Mouse (Mus musculus) 3134 (cell line): ENCODE measurements at regions not wholly inside any gene's neighbourhood (a gene's known extent, or its start where the extent isn't known, plus 50 kb on each side); places are given as distances from the start of the nearest gene placed in this dataset.

ENCODE experiments used
- DNase-seq: peaks from one replicate; pipeline ENCODE4 v3.0.0-alpha.2; 2011; ENCODE audit warnings: low spot score; ENCODE audit not compliant: insufficient read length; ENCODE audit errors: extremely low read depth

DNA sequence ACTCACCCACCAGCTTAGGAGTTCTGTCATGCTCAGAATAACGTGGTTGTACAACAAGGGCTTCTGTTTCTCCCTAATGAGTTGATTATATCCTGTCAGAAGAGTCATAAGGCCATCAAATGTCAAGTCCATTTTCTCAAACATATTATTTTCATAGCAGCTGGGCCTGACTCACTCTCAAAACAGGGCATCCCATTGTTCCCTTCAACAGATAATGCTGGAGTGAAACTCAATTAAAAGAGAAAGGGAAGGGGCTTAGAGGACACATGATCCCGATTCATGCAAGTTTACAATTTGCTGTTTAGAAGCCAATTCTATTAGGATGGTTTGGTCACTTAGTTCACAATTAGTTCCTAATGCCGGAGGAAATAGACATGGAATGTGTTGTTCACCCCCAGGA, 444.5 kb downstream of the Gsdmc2 start:
- DNase-seq = no peak

DNA sequence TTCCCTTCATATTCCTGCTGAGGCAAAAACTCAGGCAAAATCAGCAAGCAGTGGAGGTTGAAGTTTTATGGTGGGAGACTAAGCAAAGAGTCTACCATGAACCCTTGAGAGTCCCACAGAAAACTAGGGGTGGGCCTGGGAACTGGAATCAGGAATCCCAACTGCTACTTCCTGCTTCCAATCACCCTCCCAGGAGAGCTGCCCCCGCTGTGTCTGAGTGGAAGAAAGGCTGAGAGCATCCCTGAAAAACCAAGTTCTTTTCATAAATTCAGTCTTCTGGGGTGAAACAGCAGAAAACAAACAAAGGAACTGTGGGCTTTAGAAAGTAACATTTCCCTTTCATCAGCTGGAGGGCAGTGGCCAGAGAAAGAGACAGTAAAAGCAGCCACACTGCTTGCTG, 445.0 kb downstream of the Gsdmc2 start:
- DNase-seq = no peak

DNA sequence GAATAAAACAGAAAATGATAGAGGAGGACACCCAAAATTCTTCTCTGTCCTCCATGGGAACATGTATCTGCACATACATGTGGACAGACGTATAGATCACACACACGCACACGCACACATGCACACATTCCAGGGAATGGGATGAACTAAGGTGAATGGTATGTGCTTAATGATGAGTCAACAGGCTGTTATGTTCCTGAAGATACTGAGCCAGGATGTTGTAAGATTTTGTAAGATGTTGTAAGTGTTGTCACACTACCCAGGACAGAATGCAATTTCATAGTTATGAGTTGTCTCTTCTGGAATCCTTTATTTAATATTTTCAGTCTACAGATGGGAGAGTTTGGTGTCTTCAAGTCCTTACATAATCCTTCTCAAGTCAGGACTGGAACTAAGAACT, 447.5 kb downstream of the Gsdmc2 start:
- no peak for DNase-seq

DNA sequence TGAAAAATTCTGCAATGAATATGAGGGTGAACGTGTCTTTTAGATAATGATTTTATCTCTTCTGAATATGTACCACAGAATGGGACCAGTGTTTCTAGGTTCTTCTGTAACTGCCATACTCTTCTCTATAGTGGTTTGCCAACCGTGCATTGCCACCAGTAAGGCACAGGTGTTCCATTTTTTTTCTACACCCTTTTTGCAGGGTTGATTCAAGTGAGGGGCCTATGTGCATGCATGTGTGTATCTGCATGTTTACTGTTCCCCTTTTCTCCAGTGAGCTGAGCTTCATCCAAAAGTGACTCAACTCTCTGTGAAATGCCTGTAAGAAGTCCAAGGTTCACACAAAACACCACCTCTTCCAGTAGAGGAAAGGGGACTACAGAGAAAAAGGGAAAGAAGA, 467.7 kb downstream of the Gsdmc2 start:
- no peak for DNase-seq

DNA sequence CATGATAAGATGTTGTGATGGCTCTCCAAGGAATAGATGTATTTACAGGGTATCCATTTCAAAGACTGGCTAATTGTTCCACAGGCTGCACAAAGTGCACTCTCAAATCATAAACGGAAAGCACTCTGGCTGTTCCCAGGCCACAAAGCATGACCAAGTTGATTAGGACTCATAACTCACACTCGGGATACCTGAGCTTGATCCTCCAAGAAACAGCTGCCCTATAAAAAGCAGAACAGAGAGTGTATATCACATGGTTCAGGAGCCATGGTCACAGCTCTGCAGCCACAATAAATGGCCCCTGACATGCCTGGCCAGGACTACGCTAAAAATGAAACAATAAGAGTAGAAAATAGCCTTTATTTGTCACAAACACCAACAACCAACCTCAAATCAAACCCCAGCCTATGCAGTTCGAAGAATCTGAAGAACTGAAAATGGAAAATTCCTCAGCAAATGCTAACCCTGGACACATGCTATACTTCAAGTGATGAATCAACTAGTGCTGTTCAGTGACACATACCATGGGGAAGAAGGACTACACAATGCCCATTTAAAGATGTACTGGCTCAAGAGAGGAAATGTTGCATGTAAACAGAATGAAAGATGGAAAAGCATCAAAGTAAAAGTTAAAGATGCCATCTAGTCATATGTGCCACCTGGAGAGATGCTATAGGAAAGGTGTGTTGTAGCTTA, 473.5 kb downstream of the Gsdmc2 start:
- no peak for DNase-seq

DNA sequence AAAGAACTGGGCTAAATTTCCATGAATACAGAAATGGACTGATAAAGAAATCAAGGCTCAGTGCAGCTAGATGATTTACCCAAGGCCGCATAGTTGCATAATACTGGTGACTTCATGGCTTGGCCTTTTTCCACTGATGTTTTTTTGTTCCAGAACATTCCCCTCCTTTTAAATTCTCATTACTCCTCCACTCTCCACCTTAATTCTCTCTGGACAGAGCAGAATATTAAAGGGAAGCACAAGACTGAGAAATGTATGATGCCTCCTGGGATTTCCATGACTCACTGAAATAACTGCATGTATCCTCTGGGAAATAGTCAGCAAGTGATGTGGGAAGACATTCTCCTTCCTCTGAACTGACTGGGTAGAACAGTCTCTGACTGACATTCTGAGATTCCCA, 480.5 kb downstream of the Gsdmc2 start:
- DNase-seq = peak; percentile 28

DNA sequence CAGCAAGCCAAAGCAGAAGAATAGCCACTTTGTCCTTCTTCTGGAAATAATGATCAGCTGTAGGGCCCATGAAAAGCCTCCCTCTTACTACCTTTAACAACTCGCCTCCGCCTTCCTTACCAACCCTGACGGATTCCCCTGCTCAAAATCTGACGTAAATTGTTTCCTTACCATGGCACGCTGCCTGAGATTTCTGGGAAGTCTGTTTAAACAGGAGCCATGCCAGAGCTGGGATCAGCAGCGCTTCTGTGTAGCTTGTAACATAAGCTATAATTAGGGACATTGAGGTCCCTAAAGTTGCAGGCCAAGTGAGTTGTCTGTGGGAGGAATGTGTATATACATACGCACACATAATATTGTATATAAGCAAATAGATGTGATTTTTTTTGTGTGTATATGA, 484.6 kb downstream of the Gsdmc2 start:
- DNase-seq = no peak

DNA sequence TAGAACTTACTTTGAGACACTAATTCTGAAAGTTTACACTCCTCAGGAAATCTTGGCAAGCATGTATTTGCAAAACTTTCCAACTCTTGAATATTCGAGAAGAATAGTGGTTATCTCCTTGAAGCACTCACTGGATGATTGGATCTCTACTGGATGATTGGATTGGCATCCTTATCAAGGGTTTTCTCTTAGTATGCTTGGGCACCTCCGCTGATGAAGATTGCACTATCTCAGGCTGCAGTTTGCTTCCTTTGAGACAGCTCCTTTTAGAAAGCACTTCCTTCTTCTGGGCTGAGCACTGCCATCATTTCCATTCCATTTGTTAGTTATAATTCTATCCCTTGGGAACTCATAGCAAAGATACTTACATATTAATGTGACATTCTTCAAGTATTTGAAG, 503.2 kb downstream of the Gsdmc2 start:
- DNase-seq = no peak

DNA sequence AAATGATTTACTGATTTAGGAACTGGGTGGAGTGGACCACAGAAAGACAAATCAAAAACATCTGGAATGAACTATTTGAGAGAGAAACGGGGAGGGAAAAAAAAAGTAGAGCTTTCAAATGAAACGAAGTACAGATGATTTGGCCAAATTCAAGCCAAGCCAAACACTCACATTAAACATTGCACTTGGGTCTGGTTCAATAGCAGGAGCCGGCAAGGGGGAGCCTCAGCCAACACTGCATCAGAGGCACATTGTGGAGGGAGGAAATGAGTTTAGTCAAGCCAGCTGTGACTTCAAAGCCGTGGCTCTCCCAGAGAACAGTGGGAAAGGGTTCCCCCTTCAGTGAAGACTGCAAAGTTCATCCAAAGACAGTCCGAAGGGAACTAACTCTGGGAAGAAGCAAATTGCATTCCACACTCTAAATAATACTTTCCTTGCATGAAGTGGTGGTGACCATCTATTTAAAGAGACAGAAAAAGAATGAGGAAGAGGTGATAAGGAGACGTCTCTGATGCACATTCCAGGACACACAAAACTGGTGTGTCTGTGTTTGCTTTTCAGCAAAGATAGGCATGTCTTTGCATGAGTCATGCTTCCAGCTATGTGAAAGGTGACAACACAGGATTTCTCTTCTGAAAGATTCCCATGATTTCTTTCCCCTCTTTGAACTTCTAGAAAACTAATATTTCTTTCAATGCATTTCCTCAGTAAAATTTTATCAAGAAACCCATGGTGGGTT, 504.5 kb downstream of the Gsdmc2 start:
- DNase-seq = peak; percentile 26

DNA sequence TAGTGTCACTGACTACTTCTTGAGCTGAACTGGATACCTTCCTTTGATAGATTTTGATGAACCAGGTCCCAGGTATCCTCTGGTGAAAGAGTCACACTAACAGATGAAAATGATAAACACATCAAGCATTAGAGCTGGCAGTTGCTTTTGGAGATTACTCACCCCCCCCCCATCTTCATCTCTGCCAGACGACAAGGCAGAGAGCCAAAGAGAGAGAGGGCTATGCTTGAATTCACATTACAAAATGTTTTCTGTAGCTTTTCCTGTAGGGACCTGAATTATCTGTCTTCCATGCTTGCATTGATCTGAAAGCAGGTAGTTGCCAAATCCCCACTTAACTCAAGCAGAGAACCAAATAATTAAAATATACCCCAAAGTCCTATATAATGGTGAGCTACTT, 525.3 kb downstream of the Gsdmc2 start:
- DNase-seq = no peak

DNA sequence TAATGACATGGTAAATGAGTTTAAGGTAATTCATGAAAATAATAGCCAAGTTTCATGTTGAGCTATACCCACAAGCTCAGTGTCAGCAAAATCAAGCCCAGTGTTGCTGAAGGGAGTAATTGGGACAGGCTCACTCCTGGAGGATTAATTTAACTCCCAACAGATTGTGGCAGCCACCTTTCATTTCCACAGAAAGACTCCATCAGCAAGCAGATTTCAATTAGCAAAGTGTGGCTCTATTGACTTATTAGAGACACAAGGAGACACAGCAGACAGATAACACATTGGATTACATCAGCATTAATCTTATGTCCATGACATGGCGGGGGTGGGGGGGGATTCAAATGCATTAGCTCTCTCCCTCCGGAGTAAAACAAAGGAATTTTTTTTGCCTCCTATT, 534.6 kb downstream of the Gsdmc2 start:
- DNase-seq = no peak

DNA sequence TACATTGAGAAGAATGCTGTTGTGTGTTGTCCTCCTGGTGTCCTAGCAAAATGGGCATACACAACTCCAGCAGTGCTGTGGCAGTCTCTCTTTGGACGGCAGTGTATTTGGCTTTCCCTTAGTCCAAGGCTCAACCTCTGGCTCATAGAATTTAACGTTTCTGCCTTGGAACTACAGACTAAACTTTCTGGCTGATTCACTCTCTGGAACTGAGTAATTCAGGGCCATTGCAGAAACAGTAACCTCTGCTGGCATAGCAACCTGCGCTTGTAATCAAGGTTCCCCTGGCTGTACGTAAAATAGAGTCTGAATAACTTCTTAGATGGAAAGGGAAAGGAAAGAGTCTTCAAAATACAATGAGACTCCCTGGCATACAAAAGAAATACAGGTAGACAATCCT, 545.7 kb downstream of the Gsdmc2 start:
- no peak for DNase-seq

DNA sequence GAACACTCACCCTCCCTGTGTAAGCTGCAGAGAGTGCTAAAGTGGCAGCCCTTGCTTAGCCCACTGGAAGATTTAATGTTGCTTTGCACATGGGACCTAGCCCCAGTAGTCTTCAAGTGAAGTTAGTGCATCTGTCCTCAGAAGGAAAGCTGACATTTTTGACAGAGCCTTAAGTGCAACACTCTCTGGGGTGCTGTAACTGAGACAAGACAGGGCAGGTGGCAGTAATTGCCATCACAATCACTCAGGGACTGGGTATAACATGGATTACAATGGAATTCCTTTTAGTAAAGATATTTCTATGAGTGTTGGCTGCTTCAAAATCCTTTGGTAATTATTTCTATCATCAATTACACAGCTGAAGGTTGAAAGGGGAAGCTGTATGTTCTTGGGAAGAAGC, 556.4 kb downstream of the Gsdmc2 start:
- DNase-seq = no peak

DNA sequence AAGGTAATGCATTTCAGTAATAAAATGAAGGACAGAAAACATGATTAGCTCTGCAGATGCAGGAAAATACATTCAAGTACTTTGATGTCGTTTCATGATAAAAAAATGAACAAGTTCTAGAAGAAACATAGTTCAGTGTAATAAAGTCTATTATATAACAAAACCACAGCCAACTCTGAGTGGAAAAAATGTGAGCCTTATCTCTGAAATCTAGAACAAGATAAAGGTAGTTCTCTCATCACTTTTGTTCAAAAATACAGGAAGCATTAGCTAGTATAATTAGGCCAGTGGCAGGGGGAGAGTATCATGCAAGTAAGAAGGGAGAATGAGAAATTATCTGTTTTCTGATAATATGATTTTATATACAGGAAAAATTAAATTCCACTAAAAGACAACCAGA, 559.0 kb downstream of the Gsdmc2 start:
- DNase-seq = no peak

DNA sequence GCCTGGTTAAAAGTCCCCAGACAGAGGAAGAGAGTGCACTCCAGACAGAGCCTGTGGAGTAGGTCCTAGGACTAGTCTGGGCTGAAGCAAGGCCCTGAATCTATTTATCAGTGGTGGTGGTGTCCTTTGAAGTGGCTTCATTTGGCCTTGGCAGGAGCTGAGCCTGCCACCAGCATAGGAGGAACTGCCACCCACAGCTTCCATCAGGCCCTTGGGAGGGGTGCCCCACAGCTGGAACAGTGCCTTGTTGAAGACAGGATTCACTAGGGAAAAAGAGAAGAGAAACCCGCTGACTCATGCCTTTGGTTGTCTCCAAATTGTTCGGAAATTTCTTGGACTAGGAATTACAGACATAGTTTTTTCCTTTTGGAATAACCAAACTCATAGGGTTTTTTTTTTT, 574.6 kb downstream of the Gsdmc2 start:
- peak; percentile 27 for DNase-seq

DNA sequence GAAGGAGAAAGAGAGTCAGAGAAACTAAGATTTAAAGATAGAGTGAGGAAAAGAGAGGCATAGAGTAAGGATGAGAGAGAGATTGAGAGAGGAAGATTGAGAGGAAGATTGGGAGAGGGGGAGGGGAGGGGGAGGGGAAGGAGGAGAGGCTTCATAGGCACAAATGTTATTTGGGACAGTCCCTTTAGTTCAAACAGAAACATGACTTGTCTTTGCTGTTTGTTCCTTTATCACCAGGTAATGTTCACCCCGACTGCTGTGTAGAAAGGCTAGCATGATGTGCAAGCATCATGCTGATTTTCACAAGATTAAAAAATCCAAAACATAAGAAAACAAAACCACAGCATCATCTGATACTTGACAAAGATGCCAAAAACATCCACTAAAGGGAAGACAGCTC, 579.1 kb downstream of the Gsdmc2 start:
- DNase-seq = no peak

DNA sequence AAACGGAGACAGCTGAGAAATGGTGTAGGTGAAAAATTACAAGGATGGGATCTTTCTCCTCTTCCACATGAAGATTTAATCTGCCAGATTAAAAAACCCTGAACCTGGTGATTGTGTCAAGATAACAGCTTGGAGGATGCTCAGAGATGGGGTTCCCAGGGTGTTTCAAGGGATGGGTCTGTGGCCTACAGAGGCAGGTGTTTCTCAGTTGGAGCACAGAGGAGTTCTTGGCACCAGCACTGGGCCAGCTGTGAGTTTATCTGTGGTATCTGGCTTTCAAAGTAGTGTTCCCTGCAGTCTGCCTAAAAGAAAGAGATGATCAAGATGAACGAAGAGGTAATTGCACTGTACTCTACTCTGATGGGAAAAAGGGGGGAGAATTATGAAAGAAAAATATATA, 589.2 kb downstream of the Gsdmc2 start:
- DNase-seq = no peak

DNA sequence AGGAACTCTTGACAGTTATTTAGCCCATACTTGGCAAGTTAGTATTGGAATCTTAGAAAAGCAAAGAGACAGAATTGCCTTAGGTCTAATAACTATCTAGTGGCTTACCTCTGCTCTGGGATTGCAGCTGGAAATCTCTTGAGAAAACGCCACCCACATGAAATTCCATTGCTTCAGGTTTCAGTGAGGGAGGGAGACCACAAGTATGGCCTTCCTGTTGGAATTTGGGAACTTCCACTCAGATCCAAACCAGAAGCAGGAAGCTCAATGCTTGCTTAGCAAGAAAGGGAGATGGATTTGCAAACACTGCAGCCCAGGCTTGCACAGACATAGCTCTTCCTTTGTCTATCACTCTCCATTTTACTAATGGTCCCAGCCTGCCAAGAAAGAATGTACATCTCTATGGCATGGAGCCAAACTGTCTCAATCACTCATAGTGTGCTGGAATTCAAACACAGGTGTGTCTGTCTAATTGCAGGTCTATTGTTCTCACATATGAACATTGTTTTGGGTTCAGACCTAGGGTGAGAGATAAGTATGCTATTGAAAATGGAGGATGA, 592.1 kb downstream of the Gsdmc2 start:
- DNase-seq = peak; percentile 9

DNA sequence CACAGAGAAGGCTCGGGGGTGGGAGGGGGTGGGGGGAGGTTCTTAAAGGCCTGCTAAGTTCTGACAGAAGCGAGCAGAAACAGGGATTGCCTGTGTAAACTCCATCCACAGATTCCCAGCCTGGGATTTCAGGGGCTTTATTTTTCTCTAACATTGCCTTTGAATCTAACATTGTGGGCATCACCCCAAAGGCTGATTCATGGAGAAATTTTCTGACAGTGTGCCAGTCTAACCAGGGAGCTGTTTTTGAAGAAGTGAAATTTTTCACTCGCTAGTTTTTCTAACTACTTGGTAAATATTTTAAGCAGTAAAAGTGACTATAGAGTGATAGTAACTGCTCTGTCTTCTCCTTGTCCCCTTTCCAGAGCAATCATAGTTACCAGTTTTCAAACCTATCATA, 606.4 kb downstream of the Gsdmc2 start:
- DNase-seq = no peak

DNA sequence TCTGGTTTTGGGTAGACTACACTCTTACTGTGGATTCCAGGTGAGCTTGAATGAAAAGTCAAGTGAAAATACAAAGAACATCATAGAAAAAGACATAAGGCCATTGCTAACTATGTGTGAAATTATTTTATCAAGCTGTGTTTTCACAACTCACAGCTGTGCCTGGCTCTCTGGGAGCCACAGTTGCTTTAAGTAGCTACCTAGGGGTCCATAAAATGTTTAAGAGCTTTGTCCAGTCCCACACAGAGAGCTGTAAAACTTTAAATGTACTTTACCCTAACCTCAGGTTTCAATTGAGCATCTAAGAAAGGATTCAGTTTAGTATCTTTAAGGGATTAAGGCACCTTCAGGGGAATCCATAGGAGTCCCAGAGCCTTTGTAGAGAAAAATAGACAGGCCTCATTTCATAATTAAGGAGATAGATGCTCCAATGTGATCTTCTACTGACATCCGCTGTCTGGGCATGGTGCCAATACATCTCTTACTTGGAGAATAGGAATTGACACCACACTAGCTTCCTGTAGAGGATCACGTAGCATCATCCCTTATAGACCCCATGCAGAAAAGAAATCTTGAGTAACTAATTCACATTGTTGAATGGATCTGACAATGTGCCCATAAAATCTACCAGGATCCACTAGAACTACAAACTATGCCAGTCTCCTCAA, 626.5 kb downstream of the Gsdmc2 start:
- DNase-seq = no peak

DNA sequence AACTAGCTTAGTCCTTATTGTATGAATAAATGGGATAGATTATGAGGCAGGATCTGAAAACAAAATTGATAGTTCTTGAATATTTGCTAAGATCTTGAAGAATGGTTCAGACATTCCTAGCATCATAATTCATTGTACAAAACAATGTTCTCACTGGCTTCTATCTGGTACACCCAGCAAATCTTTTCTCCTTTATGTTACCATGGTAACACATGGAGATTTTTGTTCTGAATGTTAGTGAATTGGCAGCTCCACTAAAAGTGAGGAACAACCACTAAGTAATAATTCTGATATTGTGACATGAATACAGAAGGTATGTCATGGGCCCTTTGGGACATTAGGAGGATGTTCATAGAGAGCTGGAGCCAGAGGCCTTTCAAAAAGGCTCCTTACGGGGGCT, 639.8 kb downstream of the Gsdmc2 start:
- DNase-seq = no peak

DNA sequence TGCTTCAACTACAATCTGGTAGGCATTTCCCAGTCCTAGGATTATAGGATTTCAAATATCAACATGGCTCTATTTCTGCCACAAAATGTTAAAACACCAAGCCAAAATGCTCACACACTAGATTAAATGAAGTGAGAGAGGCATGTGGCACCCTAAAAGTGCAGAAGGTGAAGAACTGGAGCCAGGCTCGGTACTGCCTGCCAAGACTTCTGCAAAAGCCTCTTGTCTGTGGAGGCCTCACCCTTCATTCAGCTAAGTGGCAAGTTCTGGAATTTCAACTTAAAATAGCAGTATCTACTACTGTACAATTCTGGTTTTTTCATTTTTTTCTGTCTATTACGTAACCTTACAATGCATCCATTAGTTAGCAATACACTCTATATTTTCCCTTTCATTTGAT, 649.9 kb downstream of the Gsdmc2 start:
- no peak for DNase-seq
